Mouse (Mus musculus) heart, postnatal 0 days (tissue): ENCODE results near the gene Crygn.

ENCODE experiments used
- CTCF ChIP-seq: IDR thresholded peaks from 2 replicates; pipeline ENCODE4 v1.5.1; 2016; ENCODE audit warnings: antibody characterized with exemption, control low read depth, low read depth
- EP300 ChIP-seq: IDR thresholded peaks from 2 replicates; pipeline ENCODE4 v1.6.1; 2016; ENCODE audit warnings: antibody characterized with exemption, low read depth

DNA sequence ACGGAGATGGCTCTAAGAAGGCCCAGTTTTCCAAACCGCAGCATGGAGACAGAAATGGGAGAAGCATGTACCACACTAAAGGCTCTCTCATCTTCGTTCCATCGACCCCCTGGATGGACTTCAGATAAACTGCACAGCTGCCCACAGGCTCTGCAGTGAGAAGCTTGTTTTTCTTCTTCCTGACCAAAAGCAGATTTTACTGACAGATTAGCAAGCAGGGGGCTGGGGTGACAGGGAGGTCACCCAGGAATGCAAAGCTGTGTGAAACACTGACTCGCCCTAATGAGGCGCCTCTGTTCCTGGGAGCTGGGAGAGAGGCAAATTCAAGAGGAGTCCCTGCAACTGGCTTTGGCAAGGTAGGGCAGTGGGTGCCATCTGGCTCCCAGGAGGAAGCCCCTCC lies 10.3 kb downstream of the Crygn start:
- TF ChIP-seq CTCF (no peak), EP300 (no peak)
